Mouse (Mus musculus) ES-Bruce4 (cell line): ENCODE results near the gene Gm49320.

ENCODE experiments used
- CTCF ChIP-seq: IDR thresholded peaks from one replicate; pipeline ENCODE4 v1.8.1; 2011; ENCODE audit warnings: low read depth, low read length
- POLR2A ChIP-seq: IDR thresholded peaks from one replicate; pipeline ENCODE4 v1.8.1; 2011; ENCODE audit warnings: low read length; ENCODE audit not compliant: insufficient read depth

DNA sequence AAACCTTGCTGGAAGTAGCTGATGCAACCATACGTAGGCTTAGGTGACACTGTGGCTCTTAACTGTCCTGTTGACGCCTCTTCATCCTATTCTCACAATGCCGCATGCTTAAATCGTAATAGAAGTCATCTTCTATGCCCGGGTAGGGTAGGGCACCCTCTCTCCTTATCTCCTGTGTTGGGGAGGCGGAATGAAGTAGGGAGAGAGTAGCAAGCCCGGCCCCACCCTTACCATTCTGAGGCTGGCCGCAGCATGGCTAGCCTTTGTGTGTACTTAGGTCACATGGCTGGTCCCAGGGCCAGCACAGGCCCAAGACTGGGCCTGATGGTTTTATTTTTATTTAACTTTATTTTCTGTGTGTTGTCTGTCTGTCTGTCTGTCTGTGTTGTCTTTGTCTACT lies 8.6 kb downstream of the Gm49320 start:
- no peak for TF ChIP-seq POLR2A
- TF ChIP-seq CTCF: no peak
